Mouse (Mus musculus) heart, adult 2 months (tissue): ENCODE data around the gene Morc3.

Source experiments
- CTCF ChIP-seq: fragments of 200-600 bp; IDR thresholded peaks from 2 replicates; pipeline ENCODE4 v1.8.1; 2022; ENCODE audit warnings: antibody characterized with exemption, mild to moderate bottlenecking, moderate library complexity
- EP300 ChIP-seq: fragments of 200-500 bp; IDR thresholded peaks from 2 replicates; pipeline ENCODE4 v1.6.1; 2011; ENCODE audit warnings: low read depth, low read length, control low read depth; ENCODE audit not compliant: insufficient read depth

DNA sequence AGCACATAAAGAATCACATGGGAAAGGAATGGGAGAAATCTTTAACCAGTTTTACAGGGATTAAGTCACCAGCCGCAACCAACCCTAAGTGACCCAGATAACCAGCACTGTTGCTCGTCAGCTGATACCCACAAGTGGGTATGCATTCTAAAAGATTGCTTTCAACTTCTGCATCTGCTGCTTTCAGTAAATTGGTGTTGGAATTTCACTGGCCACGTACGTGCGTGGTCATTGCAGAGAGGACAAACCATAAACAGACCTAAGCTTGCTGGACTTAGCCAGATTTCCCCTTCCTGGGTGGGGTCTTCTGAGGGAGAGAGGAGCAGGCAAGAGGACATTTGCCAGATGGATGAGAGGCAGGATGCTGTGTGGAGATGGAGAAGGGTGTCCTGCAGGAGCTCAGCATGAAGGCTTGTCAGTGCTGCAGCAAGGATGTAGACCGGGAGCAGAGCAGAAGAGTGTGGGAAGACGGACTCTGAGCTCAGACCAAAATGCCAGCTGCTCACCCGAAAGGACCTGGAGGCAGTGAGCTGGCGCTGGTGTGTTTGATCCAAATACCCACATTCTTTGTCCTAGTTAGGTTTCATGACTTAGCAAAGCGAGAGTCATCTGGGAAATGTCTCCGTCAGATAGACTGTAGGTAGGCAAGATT is 34.0 kb upstream of the Morc3 start:
- TF ChIP-seq EP300, result no peak
- no peak for TF ChIP-seq CTCF
